Mouse (Mus musculus) midbrain, postnatal 0 days (tissue): ENCODE data around the gene Bora. TPM values are rescaled to one million over a fixed set of nuclear protein-coding genes. Genes with fewer than 3 reads are reported as not detected.
"Not testable (repeated sequence)": the region's sequence is repeated elsewhere in the genome, so short reads cannot be mapped to it uniquely, and the experiment has no call there.

Experiments used
- ATAC-seq: fragments of 200-750 bp; cut with Nextera tagmentation; 2 replicates; pipeline ENCODE4 v1.8.0; 2017; ENCODE audit warnings: moderate number of reproducible peaks, mild to moderate bottlenecking, moderate TSS enrichment, moderate library complexity; ENCODE audit not compliant: low FRiP score
- DNase-seq: peaks from one replicate; pipeline ENCODE4 v3.0.0-alpha.2; 2015; ENCODE audit warnings: low spot score
- H3K27ac ChIP-seq: fragments of 300-500 bp; sonication (generic); 2 replicates; pipeline ENCODE4 v1.5.1; 2014; ENCODE audit warnings: low read depth, mild to moderate bottlenecking, low read length, mixed read lengths
- H3K27me3 ChIP-seq: fragments of 300-500 bp; sonication (generic); 2 replicates; pipeline ENCODE4 v1.6.1; 2014; ENCODE audit warnings: low read length, control low read depth, mixed read lengths; ENCODE audit not compliant: insufficient read depth
- H3K36me3 ChIP-seq: fragments of 300-500 bp; sonication (generic); 2 replicates; pipeline ENCODE4 v1.6.1; 2014; ENCODE audit warnings: low read length, control low read depth, mixed read lengths; ENCODE audit not compliant: insufficient read depth
- H3K4me1 ChIP-seq: fragments of 300-500 bp; sonication (generic); 2 replicates; pipeline ENCODE4 v1.6.1; 2014; ENCODE audit warnings: mild to moderate bottlenecking, control low read depth, antibody characterized with exemption, low read length, mixed read lengths; ENCODE audit not compliant: insufficient read depth
- H3K4me2 ChIP-seq: fragments of 300-500 bp; sonication (generic); 2 replicates; pipeline ENCODE4 v1.6.1; 2014; ENCODE audit warnings: low read depth, mild to moderate bottlenecking, low read length, mixed read lengths; ENCODE audit not compliant: poor library complexity, severe bottlenecking
- H3K4me3 ChIP-seq: fragments of 300-500 bp; sonication (generic); 2 replicates; pipeline ENCODE4 v1.5.1; 2014; ENCODE audit warnings: low read depth, mild to moderate bottlenecking, low read length, moderate library complexity
- H3K9ac ChIP-seq: fragments of 300-500 bp; sonication (generic); replicated peaks from 2 replicates; pipeline ENCODE4 v1.6.1; 2014; ENCODE audit warnings: mild to moderate bottlenecking, low read length, moderate library complexity, mixed read lengths; ENCODE audit not compliant: poor library complexity, severe bottlenecking
- H3K9me3 ChIP-seq: fragments of 300-500 bp; sonication (generic); 2 replicates; pipeline ENCODE4 v1.6.1; 2016; ENCODE audit warnings: low read length, control low read depth
- CTCF ChIP-seq: IDR thresholded peaks from 2 replicates; pipeline ENCODE4 v1.5.1; 2016; ENCODE audit warnings: antibody characterized with exemption, mild to moderate bottlenecking
- WGBS: fragments of 180-500 bp; shearing (Covaris S2); extraction: QIAGEN DNeasy Blood & Tissue Kit; methylation state at CpG from one replicate; pipeline ENCODE4 v1.1.7; 2014; 5-methylcytosine and 5-hydroxymethylcytosine counted together
- polyA plus RNA-seq: library from polyadenylated mRNA; unstranded; fragments of >200 nt; fragmentation: Nextera tagmentation; extraction: Ambion mirVana; gene quantifications from 2 replicates; pipeline ENCODE4 v1.2.1, GENCODE M21; 2015
- total RNA-seq: library from RNA; depleted of rRNA; stranded (reverse); fragments of >200 nt; gene quantifications from 2 replicates; pipeline ENCODE4 v1.2.3, GENCODE M21; 2014

The Bora gene
- total and polyA plus RNA-seq, 2 experiments from 2014 or later, result 3.7 to 7.4 TPM

- Histone ChIP-seq H3K4me3 (peak overlapping the region; percentile 34), H3K36me3 (no peaks in the 10 kb centered on the region), H3K9ac (peak overlapping the region; percentile 33; the same call in 1 of the 2 replicates), H3K4me2 (peak overlapping the region; percentile 51), H3K4me1 (no peaks in the 10 kb centered on the region), H3K9me3 (no peaks in the 10 kb centered on the region), H3K27ac (no peak overlapping the region), H3K27me3 (no peaks in the 10 kb centered on the region)
- DNase-seq (peak; percentile 60), ATAC-seq (peak; percentile 6; the same call in 1 of the 2 replicates)
- peak; percentile 76 for TF ChIP-seq CTCF
- 29% methylated on average over 12 of the region's 12 CpGs for WGBS
Observed at GRCm38 (mm10) chr14:99022346-99023086, 23.5 kb upstream of the Bora start.

- H3K36me3 ChIP-seq, result no peaks in the 10 kb centered on the region; the same call in 1 of the 2 replicates
- no peaks in the 10 kb centered on the region for H3K27me3 ChIP-seq
- no peaks in the 10 kb centered on the region for H3K9me3 ChIP-seq
- H3K9ac ChIP-seq, result no peak overlapping the region
- no peak overlapping the region for H3K4me2 ChIP-seq
- no peak overlapping the region for H3K27ac ChIP-seq
- TF ChIP-seq CTCF, result no peak
- WGBS, result 76% methylated on average over 5 of the region's 5 CpGs
- DNase-seq (no peak), ATAC-seq (no peak)
- H3K4me3 ChIP-seq, result no peak overlapping the region
- no peaks in the 10 kb centered on the region for H3K4me1 ChIP-seq
Observed at GRCm38 (mm10) chr14:99029987-99030386, 16.0 kb upstream of the Bora start.

GRCm38 (mm10) chr14:99031337-99031873 is 14.6 kb upstream of the Bora start:
- no peak for TF ChIP-seq CTCF
- Histone ChIP-seq H3K4me1 (no peaks in the 10 kb centered on the region), H3K27me3 (no peaks in the 10 kb centered on the region), H3K27ac (no peak overlapping the region), H3K4me2 (no peak overlapping the region), H3K36me3 (no peaks in the 10 kb centered on the region; the same call in 1 of the 2 replicates), H3K4me3 (no peak overlapping the region), H3K9ac (no peak overlapping the region), H3K9me3 (no peaks in the 10 kb centered on the region)
- DNase-seq (no peak), ATAC-seq (no peak)
- WGBS, result 87% methylated on average over 5 of the region's 5 CpGs

DNA sequence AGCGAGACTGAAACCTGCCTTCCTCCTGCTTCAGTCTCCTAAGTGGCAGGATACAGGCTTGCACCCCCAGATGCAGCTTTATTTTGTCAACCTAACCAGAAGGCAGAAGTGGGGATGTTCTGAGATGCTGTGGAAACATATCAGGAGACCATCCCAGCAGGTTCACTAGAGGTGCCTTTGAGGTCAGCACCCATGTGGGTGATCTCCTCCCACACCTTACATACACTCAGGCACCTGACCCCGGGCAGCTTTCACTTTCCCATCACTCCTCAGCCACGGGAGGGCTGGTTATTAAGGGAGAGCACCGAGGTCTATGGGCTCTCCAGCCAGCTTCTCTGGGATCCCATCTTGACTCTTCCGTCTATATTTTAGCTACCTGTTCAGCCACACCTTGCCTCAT is 13.4 kb upstream of the Bora start:
- DNase-seq (no peak), ATAC-seq (0 out of 2 replicates have a peak, but pooled peaks have one; percentile 20)
- 86% methylated on average over 5 of the region's 5 CpGs for WGBS
- Histone ChIP-seq H3K27me3 (no peaks in the 10 kb centered on the region), H3K9me3 (no peaks in the 10 kb centered on the region), H3K27ac (no peak overlapping the region), H3K4me1 (no peaks in the 10 kb centered on the region), H3K9ac (no peak overlapping the region), H3K4me2 (no peak overlapping the region), H3K4me3 (no peak overlapping the region), H3K36me3 (no peaks in the 10 kb centered on the region; the same call in 1 of the 2 replicates)
- no peak for TF ChIP-seq CTCF

DNA sequence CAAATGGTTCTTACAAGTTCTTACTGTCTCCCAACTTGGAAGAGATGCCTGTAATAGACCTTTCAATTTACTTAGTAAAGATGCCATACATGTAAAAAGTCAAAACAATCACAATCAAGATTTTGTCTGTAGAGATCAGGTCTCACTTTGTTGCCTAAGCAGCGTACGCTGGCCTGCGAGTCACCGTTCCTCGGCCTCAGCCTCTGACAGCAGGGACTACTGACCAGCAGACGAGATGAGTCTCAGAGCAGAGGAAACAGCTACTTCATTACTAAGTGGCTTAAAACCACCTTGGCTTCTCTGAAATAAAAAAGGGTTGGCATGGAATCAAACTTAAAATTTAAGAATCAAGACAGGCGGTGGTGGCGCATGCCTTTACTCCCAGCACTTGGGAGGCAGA is 11.2 kb upstream of the Bora start:
- ATAC-seq, H3K4me1 ChIP-seq, DNase-seq, H3K27me3 ChIP-seq, H3K27ac ChIP-seq, H3K9ac ChIP-seq, H3K4me2 ChIP-seq, H3K36me3 ChIP-seq, H3K4me3 ChIP-seq, H3K9me3 ChIP-seq: not testable (repeated sequence)
- 96% methylated on average over 8 of the region's 8 CpGs for WGBS

DNA sequence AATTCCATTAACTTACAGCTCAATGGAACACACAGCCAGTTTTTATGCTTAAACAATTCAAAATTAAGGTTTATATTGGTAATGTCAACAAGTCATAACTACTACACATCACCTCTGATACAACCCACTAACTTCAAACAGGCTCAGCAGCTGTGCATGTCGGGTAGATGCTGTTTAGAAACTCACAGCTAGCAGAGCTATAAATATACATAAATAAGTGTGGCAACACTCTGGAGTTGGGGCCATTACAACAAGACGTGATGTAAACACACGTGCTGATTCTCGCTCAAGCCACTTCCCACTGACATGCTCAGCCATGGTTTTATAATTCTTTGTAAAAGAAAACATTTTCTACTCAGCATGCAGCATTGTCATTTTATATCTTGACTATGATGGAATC is 10.0 kb upstream of the Bora start:
- TF ChIP-seq CTCF, result no peak
- Histone ChIP-seq H3K27ac (no peak overlapping the region), H3K9me3 (no peaks in the 10 kb centered on the region), H3K9ac (no peak overlapping the region), H3K36me3 (peaks cover 4% of the 10 kb centered on the region; the same call in 1 of the 2 replicates), H3K4me3 (no peak overlapping the region), H3K4me2 (no peak overlapping the region), H3K4me1 (no peaks in the 10 kb centered on the region), H3K27me3 (no peaks in the 10 kb centered on the region)
- WGBS, result 81% methylated on average over 4 of the region's 4 CpGs
- no peak for DNase-seq
- no peak for ATAC-seq
